Mouse (Mus musculus) thymus, postnatal 25 days (tissue): Measurements from ENCODE around the gene Nckap5l.
A peak's percentile ranks its signal among the peaks of the same experiment; 100 is the strongest.

ENCODE experiments used
- DNase-seq: peaks from one replicate; pipeline ENCODE4 v3.0.0; 2022

Gene Nckap5l

DNA sequence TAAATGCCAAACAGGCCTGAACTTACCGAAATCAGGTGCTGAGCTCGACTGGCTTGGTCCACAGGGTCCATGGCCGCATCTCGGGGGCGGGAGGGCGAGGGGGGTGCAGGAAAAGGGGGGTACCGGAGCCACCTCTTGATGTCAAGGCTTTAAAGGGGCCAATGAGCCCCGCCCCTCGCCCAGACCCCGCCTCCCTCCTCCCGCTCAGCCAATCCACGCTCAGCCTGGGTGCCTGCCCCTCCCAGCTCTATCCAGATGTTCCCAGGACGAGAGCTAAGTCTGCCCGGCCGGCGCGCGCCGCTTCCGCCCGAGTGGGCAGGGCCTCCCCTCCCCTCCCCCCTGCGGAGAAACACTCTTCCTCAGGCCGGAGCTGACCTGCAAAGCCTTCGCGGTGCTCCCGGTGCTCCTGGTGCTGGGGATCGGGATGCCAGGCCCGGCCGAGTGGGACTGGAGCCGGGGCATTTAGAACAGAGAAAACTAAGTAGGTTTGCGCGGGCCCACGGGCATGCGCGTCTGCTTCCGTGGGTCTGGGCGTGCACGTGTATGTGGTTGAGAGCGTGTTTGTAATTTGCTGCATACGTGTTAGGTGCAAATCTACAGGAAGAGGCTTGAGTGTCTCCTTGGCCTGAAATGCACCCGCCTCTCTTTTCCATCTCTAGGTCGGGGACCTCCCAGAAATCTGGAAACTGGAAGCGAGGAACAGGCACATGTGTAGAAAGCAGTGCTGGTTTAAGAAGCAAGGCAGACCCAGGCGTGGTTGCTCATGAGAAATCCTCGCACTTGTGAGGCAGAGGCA, at the start of gene Nckap5l:
TSS of gene Nckap5l (minus strand) at position 143 of the 796 bp plus-strand sequence.
- DNase-seq: peak; percentile 94

GRCm38 (mm10) chr15:99505324-99506095, 48.0 kb upstream of the Nckap5l start:
- no peak for DNase-seq

GRCm38 (mm10) chr15:99503256-99503655, 45.7 kb upstream of the Nckap5l start:
- no peak for DNase-seq

DNA sequence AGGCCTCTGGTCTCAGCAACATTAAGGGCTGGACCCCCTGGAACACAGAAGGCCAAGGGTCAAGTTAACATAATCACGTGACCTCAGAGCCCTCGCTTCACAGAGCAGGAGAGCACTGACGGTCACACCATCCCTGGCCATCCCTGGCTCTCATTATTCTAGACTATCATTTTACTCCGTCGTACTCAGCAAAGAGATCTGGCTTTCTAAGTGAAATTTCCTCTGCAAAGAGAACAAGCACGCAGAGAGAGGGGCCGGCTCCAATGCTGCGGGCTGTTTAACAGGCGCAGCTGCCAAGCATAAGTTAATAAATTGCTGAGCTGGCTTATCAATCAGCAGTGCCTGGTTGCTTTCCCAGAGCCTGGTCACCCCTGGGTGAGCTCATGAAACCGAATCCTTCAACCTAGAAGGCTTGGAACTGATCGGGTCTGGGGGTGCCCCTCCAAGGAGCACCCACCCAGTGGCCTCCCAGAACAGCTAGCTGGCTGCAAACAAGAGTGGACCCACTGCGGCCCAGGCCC, 44.8 kb upstream of the Nckap5l start:
- no peak for DNase-seq

GRCm38 (mm10) chr15:99501292-99502260, 44.0 kb upstream of the Nckap5l start:
- DNase-seq: no peak

- no peak for DNase-seq
These were observed 42.8 kb upstream of the Nckap5l start for GRCm38 (mm10) chr15:99500320-99500719.

GRCm38 (mm10) chr15:99499726-99500125, 42.2 kb upstream of the Nckap5l start:
- DNase-seq: no peak

DNA sequence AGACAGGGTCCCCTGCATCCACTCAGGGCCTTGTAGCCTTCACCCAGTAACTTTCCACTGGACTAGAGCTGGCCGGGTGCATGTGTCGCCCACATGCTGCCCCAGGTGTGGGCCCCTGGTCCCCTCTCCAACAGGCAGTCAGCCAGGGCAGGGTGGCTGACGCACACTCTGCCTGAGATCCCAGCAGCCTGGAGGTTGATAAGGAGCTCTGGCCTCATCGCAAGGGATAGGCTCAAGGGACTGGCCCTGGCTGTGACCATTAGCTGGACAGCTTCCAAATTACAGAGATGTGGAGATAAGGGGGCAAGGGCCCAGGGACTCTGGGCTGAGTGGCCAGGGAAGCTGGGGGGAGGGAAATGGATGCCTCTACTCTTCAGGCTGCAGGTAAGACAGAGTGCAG, 41.2 kb upstream of the Nckap5l start:
- DNase-seq: no peak

GRCm38 (mm10) chr15:99498356-99498755, 40.8 kb upstream of the Nckap5l start:
- DNase-seq: no peak

- DNase-seq: no peak
These were observed 40.1 kb upstream of the Nckap5l start for GRCm38 (mm10) chr15:99497527-99498242.

DNA sequence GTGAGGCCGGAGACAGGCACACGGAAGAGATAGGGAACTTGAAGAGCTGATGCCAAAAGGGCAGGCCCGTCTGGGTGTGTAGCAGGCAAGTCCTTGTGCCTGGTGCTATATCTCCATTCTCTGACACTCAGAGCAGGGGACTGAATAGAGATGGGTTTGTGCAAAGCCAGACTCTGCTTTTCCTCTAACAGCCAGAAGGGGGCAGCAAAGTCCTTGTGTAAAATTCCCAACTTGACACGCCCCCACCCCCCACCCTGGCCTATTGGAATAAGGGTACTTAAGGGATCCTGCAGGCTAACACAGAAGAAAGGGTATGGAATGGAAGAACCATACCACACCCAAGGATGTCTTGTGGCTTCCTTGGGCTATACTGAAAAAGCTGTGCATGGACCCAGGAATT, 39.5 kb upstream of the Nckap5l start:
- DNase-seq: peak; percentile 30

DNA sequence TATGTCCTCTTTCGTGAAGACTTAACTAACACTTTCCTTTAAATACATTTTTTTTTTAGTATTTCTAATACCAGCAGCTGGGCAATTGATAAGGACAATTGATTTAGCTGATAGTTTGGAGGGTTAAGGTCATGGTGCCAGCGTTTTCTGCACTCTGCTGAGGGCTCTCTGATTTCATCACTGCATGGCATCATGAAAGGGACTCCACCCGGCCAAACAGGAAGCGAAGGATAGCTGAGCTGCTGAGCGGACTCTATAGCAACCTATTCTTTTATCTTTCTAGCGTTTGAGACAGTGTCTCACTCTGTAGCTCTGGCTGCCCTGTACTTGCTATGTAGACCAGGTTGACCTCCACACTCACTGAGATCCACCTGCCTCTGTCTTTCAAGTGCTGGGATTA, 27.2 kb upstream of the Nckap5l start:
- no peak for DNase-seq

GRCm38 (mm10) chr15:99475814-99476213, 18.3 kb upstream of the Nckap5l start:
- no peak for DNase-seq

- peak; percentile 93 for DNase-seq
These were observed 17.0 kb upstream of the Nckap5l start, which contains the start of gene Bcdin3d for GRCm38 (mm10) chr15:99474576-99474926. Gene Bcdin3d (minus strand): TSS chr15:99474730.

- peak; percentile 21 for DNase-seq
These were observed 16.4 kb upstream of the Nckap5l start for GRCm38 (mm10) chr15:99473801-99474575.

DNA sequence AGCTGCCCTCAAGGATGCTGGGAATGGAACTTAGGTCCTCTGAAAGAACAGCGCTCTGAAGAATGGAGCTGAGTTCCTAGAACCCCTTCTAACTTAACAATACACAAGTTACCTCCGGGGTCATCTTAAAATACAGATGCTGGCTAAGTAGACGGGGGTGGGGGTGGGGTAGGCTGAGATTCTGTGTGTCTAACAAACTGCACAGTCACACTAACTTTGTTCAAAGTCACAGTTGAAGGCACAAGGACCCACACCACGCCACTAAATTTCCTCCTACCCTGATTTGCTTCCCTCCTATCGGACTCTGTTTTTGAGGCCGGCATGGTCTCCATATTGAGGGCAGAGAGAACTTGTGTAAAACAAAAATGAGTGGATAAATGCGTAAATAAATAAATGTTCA, 15.4 kb upstream of the Nckap5l start:
- DNase-seq: no peak

GRCm38 (mm10) chr15:99471677-99472063, 14.1 kb upstream of the Nckap5l start:
- DNase-seq: no peak

DNA sequence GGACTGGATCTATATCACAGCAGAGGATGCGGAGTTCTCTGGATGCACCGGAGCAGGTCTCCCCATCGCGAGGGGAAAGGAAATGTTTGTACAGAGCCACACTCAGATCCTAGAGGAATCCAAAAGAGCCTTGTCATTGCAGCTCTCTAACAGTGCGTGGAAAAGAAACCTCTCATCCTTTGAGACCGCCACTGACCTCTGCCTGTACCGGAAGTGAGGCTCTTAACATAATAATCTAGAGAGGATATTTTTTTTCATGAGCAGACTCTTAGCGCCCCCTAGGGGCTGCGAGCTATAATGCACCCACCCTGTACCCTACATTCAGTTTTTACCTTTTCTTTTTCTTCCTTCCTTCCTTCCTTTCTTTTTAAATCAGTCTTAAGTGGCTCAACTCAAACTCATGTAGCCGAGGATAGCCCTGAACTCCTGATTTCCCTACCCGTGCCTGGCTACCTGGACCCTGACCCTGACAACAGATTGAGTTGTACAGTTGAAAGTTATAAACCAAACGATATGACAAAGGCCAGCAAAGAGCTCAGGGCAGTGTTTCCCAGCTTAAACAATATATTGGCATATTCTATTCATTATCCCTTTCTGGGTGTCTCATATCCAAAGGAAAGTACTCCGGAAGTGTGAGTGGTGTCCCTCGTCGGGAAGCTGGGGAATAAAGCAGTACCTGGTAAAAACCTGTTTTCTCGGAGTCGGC, 13.6 kb upstream of the Nckap5l start:
- DNase-seq: peak; percentile 48

GRCm38 (mm10) chr15:99470224-99470761, 12.7 kb upstream of the Nckap5l start:
- DNase-seq: no peak

DNA sequence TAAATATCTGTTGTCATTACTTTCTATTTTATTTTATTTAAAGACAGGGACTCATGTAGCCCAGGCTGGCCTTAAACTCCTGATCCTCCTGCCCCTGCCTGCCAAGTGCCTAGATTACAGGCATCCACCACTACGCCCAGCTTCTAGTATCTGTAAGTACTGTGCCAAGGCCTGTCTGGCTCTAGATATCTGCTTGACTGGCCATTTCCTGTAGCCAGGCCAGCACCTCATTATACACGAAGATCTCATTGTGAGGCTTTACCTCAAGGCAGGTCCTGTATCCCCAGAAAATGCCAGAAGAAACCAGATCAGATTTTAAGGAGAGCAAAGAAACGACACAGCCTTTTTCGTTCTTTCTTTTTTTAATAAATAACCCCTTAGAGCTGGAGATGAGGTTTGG, 12.2 kb upstream of the Nckap5l start:
- no peak for DNase-seq
